19 mouse cellular contexts compared by ENCODE assay signal in genomic region chr1:58570437-58570836, GRCm38 (mm10).
"Had no signal": no experiment of that assay in that cellular context is flagged by ENCODE, and none has a peak within 500 bp of the region (broad histone marks: within the 10 kb centered on the region; RNA-seq: fewer than 3 reads in every experiment).

No protein-coding gene starts in this region.

- DNase-seq: liver, postnatal 0 days; lung, adult 2 months; lung, postnatal 14 days; lung, postnatal 4 days; midbrain, embryonic 14.5 days; right cerebral cortex, postnatal 14 days; thymus, adult 2 months; thymus, postnatal 25 days; thymus, postnatal 4 days had no signal

- H3K4me1 ChIP-seq: lung, embryonic 15.5 days; neural tube, embryonic 12.5 days; stomach, embryonic 15.5 days had no signal

- H3K9me3 ChIP-seq: liver, embryonic 15.5 days; lung, embryonic 15.5 days; megakaryocyte, embryonic 14.5 days; midbrain, embryonic 10.5 days; midbrain, embryonic 12.5 days; neural tube, embryonic 12.5 days; stomach, embryonic 15.5 days had no signal

- H3K36me3 ChIP-seq: liver, embryonic 15.5 days; lung, embryonic 15.5 days; midbrain, embryonic 10.5 days; midbrain, embryonic 12.5 days; neural tube, embryonic 12.5 days; stomach, embryonic 15.5 days had no signal

- H3K27me3 ChIP-seq: liver, embryonic 15.5 days; lung, embryonic 15.5 days; megakaryocyte, embryonic 14.5 days; midbrain, embryonic 12.5 days; neural tube, embryonic 12.5 days; stomach, embryonic 15.5 days had no signal

- H3K4me3 ChIP-seq: liver, embryonic 15.5 days; lung, embryonic 15.5 days; megakaryocyte, embryonic 14.5 days; midbrain, embryonic 10.5 days; midbrain, embryonic 12.5 days; neural tube, embryonic 12.5 days; stomach, embryonic 15.5 days had no signal

- H3K9ac ChIP-seq: liver, embryonic 15.5 days; liver, postnatal 0 days; lung, embryonic 15.5 days; midbrain, embryonic 12.5 days; neural tube, embryonic 12.5 days; stomach, embryonic 15.5 days had no signal

- ATAC-seq: liver, postnatal 0 days; lung, postnatal 0 days; midbrain, embryonic 16.5 days had no signal

- H3K27ac ChIP-seq: liver, embryonic 15.5 days; lung, embryonic 15.5 days; midbrain, embryonic 10.5 days; midbrain, embryonic 12.5 days; neural tube, embryonic 12.5 days; stomach, embryonic 15.5 days; stomach, postnatal 0 days had no signal
